Mouse (Mus musculus) kidney, postnatal 4 days (tissue): Measurements from ENCODE around the gene Espl1.
A peak's percentile ranks its signal among the peaks of the same experiment; 100 is the strongest.

Source experiments
- DNase-seq, 2 experiments: peaks; one replicate each; pipeline ENCODE4 v3.0.0; 2021; ENCODE audit warnings: mixed read lengths in 2 of 2

Espl1 gene

GRCm38 (mm10) chr15:102335925-102336324, 39.9 kb downstream of the Espl1 start:
- peak in 1 of 2 experiments; percentile 49 for DNase-seq

- no peak for DNase-seq
These were observed 40.9 kb downstream of the Espl1 start for GRCm38 (mm10) chr15:102336946-102337345.

- DNase-seq = no peak
These were observed 43.5 kb downstream of the Espl1 start for GRCm38 (mm10) chr15:102339612-102340011.

- DNase-seq = peak; percentile 77 to 79
These were observed 45.5 kb downstream of the Espl1 start for GRCm38 (mm10) chr15:102341580-102341979.

- DNase-seq = no peak
These were observed 48.4 kb downstream of the Espl1 start for GRCm38 (mm10) chr15:102344490-102344889.

- DNase-seq = no peak
These were observed 50.4 kb downstream of the Espl1 start for GRCm38 (mm10) chr15:102346444-102346843.

- DNase-seq = peak; percentile 97
These were observed 54.3 kb downstream of the Espl1 start, which contains the start of gene Aaas for GRCm38 (mm10) chr15:102350138-102350941. Gene Aaas, minus strand, starts transcription at chr15:102350771.

DNA sequence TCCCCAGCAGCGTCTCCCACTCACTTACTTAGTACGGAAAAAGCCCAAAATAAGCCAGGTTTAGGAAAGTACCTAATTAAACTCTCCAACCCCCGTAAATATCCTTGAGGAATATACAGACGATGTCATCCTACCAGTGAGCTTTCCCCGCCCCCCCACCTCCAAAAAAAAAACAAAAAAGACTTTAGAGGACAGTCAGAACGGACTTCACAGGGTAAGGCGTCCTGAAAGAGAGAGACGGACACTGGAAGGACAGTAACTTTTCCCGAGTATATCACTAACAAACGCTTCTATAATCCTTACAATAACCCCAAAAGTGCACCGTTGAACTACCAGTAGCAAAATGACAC, 54.9 kb downstream of the Espl1 start:
- DNase-seq = no peak

- peak; percentile 51 to 54 for DNase-seq
These were observed 56.1 kb downstream of the Espl1 start for GRCm38 (mm10) chr15:102352177-102352576.

GRCm38 (mm10) chr15:102353986-102354385, 57.9 kb downstream of the Espl1 start:
- no peak for DNase-seq

DNA sequence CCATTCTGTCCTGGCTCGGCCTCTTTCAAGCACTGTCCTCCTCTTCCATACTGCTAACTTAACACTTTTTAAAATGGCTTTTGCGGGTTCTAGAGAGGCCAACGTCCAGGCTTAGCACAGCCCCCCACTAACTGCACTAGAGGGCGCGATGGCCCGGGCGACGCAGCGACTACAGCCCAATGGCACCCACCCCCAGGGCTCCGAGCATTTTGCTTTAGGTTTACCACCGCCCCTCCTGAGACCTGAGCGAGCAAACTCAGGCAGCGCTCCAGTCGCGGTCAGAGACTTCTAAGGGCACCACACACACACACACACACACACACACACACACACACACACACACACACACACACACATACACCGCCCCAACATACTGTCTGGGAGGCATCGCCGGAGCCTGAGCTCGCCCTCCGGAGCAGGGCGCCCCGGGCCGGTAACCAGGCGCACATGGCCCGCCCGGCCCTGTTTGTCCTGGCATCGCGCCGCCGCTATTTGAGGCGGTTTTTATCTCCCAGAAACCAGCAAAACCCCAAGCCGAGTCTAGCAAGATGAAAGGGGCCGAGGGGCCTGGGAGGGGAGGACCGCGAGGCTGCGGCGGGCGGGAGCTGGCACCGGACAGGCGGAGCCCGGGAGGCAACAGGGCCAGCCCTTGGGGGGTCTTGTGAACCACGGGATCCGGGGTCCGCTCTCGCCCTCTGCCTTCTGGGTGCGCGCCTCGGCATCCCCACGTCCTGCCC, 59.2 kb downstream of the Espl1 start:
- DNase-seq = peak; percentile 75 to 84

GRCm38 (mm10) chr15:102355871-102356441, 59.9 kb downstream of the Espl1 start:
- peak; percentile 71 to 83 for DNase-seq

DNA sequence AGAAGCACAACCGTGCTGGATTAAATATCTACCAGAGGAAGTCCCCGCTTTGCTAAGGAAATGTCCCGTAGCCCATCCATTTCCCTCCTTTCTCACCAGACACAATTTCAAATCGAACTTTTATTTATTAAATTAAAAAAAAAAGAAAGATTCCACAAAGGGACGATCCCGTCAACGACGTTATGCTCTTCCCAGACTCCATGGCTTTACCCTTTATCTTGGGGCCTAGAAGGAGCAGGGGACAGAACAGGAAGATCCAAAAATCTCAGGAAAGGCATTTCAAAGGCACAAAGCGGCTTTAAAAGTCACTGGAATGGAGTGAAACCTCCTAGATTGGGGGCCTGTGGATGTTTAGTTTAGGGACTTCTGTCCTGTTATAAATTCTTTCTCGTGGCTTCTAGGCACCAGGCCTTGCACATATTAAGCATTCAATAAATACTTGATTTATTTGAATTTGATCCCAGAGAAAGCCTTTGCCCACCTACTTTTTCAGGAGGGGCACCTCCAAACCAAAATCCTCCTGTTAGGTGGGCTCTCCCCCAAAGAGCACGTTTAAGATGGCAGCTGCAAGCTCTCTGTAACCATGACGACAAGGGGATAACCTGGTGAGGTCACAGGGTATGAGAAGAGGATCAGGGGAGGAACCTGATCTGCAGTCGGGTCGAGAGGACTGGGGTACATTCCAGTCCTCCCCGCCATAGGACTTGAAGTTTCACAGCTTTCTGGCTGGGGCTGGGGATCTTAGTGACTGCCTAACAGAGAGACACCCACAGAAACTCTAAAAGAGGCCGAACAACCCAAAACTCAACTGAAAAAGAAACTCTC, 60.6 kb downstream of the Espl1 start:
- no peak for DNase-seq

- DNase-seq = peak; percentile 44 to 68
These were observed 62.1 kb downstream of the Espl1 start for GRCm38 (mm10) chr15:102358126-102358525.

- no peak for DNase-seq
These were observed 62.8 kb downstream of the Espl1 start for GRCm38 (mm10) chr15:102358834-102359233.

- DNase-seq = peak; percentile 63 to 66
These were observed 66.6 kb downstream of the Espl1 start for GRCm38 (mm10) chr15:102362648-102363047.

- DNase-seq = no peak
These were observed 68.6 kb downstream of the Espl1 start for GRCm38 (mm10) chr15:102364678-102365077.

DNA sequence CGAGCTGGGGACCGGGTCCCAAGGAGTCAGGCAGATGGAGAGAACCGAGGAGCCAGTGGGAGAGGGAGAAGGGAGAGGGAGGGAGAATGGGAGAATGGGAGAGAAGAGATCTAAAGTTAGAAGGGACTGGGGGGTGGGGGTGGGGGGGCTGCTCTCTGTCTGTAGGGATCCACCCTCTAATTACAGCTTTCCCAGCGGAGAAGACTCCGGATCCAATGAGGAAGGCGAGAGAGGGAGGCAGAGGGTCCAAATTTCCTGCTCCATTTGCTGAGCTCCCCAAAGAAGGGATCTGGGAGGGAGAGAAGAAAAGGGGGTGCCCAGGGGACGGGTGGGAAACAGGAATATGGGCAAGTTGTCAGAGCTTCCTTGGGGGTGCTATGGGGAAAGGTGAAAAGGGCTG, 70.2 kb downstream of the Espl1 start:
- DNase-seq = no peak

GRCm38 (mm10) chr15:102366733-102367344, 70.8 kb downstream of the Espl1 start, which contains the start of gene Sp7:
Gene Sp7, minus strand, starts transcription at chr15:102367182.
- peak; percentile 42 to 50 for DNase-seq

DNA sequence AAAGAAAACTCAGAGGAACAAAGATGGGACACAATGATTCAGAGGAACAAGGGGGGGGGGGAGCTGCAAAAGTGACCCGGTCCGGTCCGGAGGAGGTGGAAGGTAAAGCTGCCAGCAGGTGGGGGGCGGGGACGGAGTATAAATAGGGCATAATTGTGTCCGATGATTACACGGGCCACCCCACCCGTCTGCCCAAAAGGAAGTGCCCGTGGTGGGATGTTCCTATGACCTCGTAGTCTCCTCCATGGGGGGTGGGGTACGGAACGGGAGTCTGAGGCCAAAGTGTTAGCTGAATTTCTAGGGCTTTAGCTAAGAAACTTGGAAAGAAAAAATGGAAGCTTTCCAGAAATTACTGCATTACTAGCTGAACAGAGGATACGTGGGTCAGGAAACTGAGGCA, 73.9 kb downstream of the Espl1 start:
- DNase-seq = no peak

GRCm38 (mm10) chr15:102370727-102371126, 74.7 kb downstream of the Espl1 start:
- DNase-seq = no peak
